Mouse (Mus musculus) small intestine, adult 2 months (tissue): ENCODE measurements around the gene Prps1l1. TPM values are rescaled to one million over a fixed set of nuclear protein-coding genes. Genes with fewer than 3 reads are reported as not detected.

Experiments used
- H3K27ac ChIP-seq: fragments of 200-500 bp; 2 replicates; pipeline ENCODE4 v1.5.1; 2012; ENCODE audit warnings: low read depth, low read length, control low read depth, inconsistent platforms; ENCODE audit not compliant: insufficient read depth
- H3K27me3 ChIP-seq: fragments of 200-500 bp; 2 replicates; pipeline ENCODE4 v1.6.1; 2012; ENCODE audit warnings: mild to moderate bottlenecking, moderate library complexity, low read length, inconsistent platforms; ENCODE audit not compliant: control insufficient read depth, insufficient read depth
- H3K36me3 ChIP-seq: fragments of 200-500 bp; 2 replicates; pipeline ENCODE4 v1.6.1; 2012; ENCODE audit warnings: mild to moderate bottlenecking, low read length, control low read depth, inconsistent platforms; ENCODE audit not compliant: control insufficient read depth, insufficient read depth
- H3K4me1 ChIP-seq: fragments of 200-500 bp; 2 replicates; pipeline ENCODE4 v1.6.1; 2012; ENCODE audit warnings: low read length, inconsistent platforms, mixed read lengths; ENCODE audit not compliant: control insufficient read depth, insufficient read depth, insufficient read length
- H3K4me3 ChIP-seq: fragments of 200-500 bp; 2 replicates; pipeline ENCODE4 v1.5.1; 2012; ENCODE audit warnings: low read depth, mild to moderate bottlenecking, control low read depth, inconsistent platforms, low read length, moderate library complexity
- CTCF ChIP-seq: fragments of 200-500 bp; IDR thresholded peaks from 2 replicates; pipeline ENCODE4 v1.5.1; 2012; ENCODE audit warnings: low read depth, mild to moderate bottlenecking, control low read depth, inconsistent platforms, low read length, moderate library complexity, mixed read lengths; ENCODE audit not compliant: insufficient replicate concordance, insufficient read length; ENCODE audit errors: extremely low read depth
- POLR2A ChIP-seq: fragments of 200-500 bp; IDR thresholded peaks from 2 replicates; pipeline ENCODE4 v1.6.1; 2012; ENCODE audit warnings: low read depth, mild to moderate bottlenecking, control low read depth, inconsistent platforms, low read length, moderate library complexity
- WGBS: fragments of 180-500 bp; shearing (Covaris S2); methylation state at CpG from one replicate; pipeline ENCODE4 v1.1.7; 2018; 5-methylcytosine and 5-hydroxymethylcytosine counted together
- polyA plus RNA-seq: library from polyadenylated mRNA; depleted of rRNA; stranded (reverse); fragments of >200 nt; gene quantifications from 2 replicates; pipeline ENCODE4 v1.2.3, GENCODE M21; 2012

Prps1l1 gene
- polyA plus RNA-seq, 1 experiment: not detected

- H3K4me1 ChIP-seq: no peaks in the 10 kb centered on the region; the same call in 1 of the 2 replicates
- 88% methylated on average over 1 of the region's 1 CpGs for WGBS
- TF ChIP-seq POLR2A: no peak
- TF ChIP-seq CTCF: no peak
- H3K27me3 ChIP-seq: no peaks in the 10 kb centered on the region
- H3K36me3 ChIP-seq: no peaks in the 10 kb centered on the region
- no peak overlapping the region for H3K27ac ChIP-seq
- H3K4me3 ChIP-seq: no peak overlapping the region
Measured at GRCm38 (mm10) chr12:35011462-35011861, 26.9 kb downstream of the Prps1l1 start.

GRCm38 (mm10) chr12:35013950-35014349, 29.4 kb downstream of the Prps1l1 start:
- WGBS: 81% methylated on average over 2 of the region's 2 CpGs
- Histone ChIP-seq H3K4me1 (peaks cover 3% of the 10 kb centered on the region; the same call in 1 of the 2 replicates), H3K36me3 (no peaks in the 10 kb centered on the region), H3K27me3 (no peaks in the 10 kb centered on the region), H3K27ac (no peak overlapping the region), H3K4me3 (no peak overlapping the region)
- TF ChIP-seq POLR2A (no peak), CTCF (no peak)

GRCm38 (mm10) chr12:35016056-35016455, 31.5 kb downstream of the Prps1l1 start:
- H3K4me1 ChIP-seq: peaks cover 3% of the 10 kb centered on the region; the same call in 1 of the 2 replicates
- no peaks in the 10 kb centered on the region for H3K27me3 ChIP-seq
- 70% methylated on average over 3 of the region's 3 CpGs for WGBS
- TF ChIP-seq CTCF: no peak
- no peak for TF ChIP-seq POLR2A
- H3K27ac ChIP-seq: no peak overlapping the region
- H3K36me3 ChIP-seq: no peaks in the 10 kb centered on the region
- no peak overlapping the region for H3K4me3 ChIP-seq

GRCm38 (mm10) chr12:35016481-35017250, 32.1 kb downstream of the Prps1l1 start:
- Histone ChIP-seq H3K36me3 (no peaks in the 10 kb centered on the region), H3K4me1 (peaks cover 3% of the 10 kb centered on the region; the same call in 1 of the 2 replicates), H3K4me3 (no peak overlapping the region), H3K27me3 (no peaks in the 10 kb centered on the region), H3K27ac (peak overlapping the region; percentile 35; the same call in 1 of the 2 replicates)
- no peak for TF ChIP-seq POLR2A
- WGBS: 25% methylated on average over 9 of the region's 9 CpGs

GRCm38 (mm10) chr12:35018679-35019237, 34.2 kb downstream of the Prps1l1 start:
- 78% methylated on average over 9 of the region's 9 CpGs for WGBS

GRCm38 (mm10) chr12:35021285-35021684, 36.7 kb downstream of the Prps1l1 start:
- Histone ChIP-seq H3K4me3 (no peak overlapping the region), H3K27me3 (no peaks in the 10 kb centered on the region), H3K27ac (no peak overlapping the region), H3K4me1 (peaks cover 6% of the 10 kb centered on the region; the same call in 1 of the 2 replicates), H3K36me3 (no peaks in the 10 kb centered on the region)
- WGBS: 66% methylated on average over 9 of the region's 9 CpGs
- TF ChIP-seq POLR2A (no peak), CTCF (no peak)

More at GRCm38 (mm10) chr12:35018679-35019237, 34.2 kb downstream of the Prps1l1 start:
- Histone ChIP-seq H3K27ac (no peak overlapping the region), H3K27me3 (no peaks in the 10 kb centered on the region), H3K36me3 (no peaks in the 10 kb centered on the region), H3K4me3 (no peak overlapping the region), H3K4me1 (peaks cover 6% of the 10 kb centered on the region; the same call in 1 of the 2 replicates)
- TF ChIP-seq POLR2A (no peak), CTCF (no peak)

GRCm38 (mm10) chr12:35022066-35022465, 37.5 kb downstream of the Prps1l1 start:
- no peak overlapping the region for H3K4me3 ChIP-seq
- no peak for TF ChIP-seq POLR2A
- no peak for TF ChIP-seq CTCF
- peaks cover 6% of the 10 kb centered on the region; the same call in 1 of the 2 replicates for H3K4me1 ChIP-seq
- no peaks in the 10 kb centered on the region for H3K27me3 ChIP-seq
- H3K27ac ChIP-seq: no peak overlapping the region
- 37% methylated on average over 10 of the region's 10 CpGs for WGBS
- H3K36me3 ChIP-seq: no peaks in the 10 kb centered on the region
